Mouse (Mus musculus) kidney, embryonic 16.5 days (tissue): Measurements from ENCODE around the gene Vezf1. TPM values are rescaled to one million over a fixed set of nuclear protein-coding genes. Genes with fewer than 3 reads are reported as not detected.

Experiments used
- ATAC-seq: fragments of 200-750 bp; cut with Nextera tagmentation; 2 replicates; pipeline ENCODE4 v1.8.0; 2017; ENCODE audit warnings: moderate TSS enrichment; ENCODE audit not compliant: low FRiP score, low TSS enrichment
- H3K27ac ChIP-seq: fragments of 300-500 bp; sonication (generic); 2 replicates; pipeline ENCODE4 v1.5.1; 2014; ENCODE audit warnings: low read length
- H3K27me3 ChIP-seq: fragments of 300-500 bp; sonication (generic); 2 replicates; pipeline ENCODE4 v1.6.1; 2014; ENCODE audit warnings: low read length, control low read depth, mixed read lengths; ENCODE audit not compliant: insufficient read depth
- H3K36me3 ChIP-seq: fragments of 300-500 bp; sonication (generic); 2 replicates; pipeline ENCODE4 v1.6.1; 2014; ENCODE audit warnings: low read length, control low read depth, mixed read lengths; ENCODE audit not compliant: insufficient read depth
- H3K4me1 ChIP-seq: fragments of 300-500 bp; sonication (generic); 2 replicates; pipeline ENCODE4 v1.6.1; 2014; ENCODE audit warnings: low read length, control low read depth, mixed read lengths; ENCODE audit not compliant: insufficient read depth
- H3K4me2 ChIP-seq: fragments of 300-500 bp; sonication (generic); replicated peaks from 2 replicates; pipeline ENCODE4 v1.6.1; 2014; ENCODE audit warnings: low read depth, low read length
- H3K4me3 ChIP-seq: fragments of 300-500 bp; sonication (generic); 2 replicates; pipeline ENCODE4 v1.5.1; 2014; ENCODE audit warnings: mild to moderate bottlenecking, low read length
- H3K9ac ChIP-seq: fragments of 300-500 bp; sonication (generic); replicated peaks from 2 replicates; pipeline ENCODE4 v1.6.1; 2014; ENCODE audit warnings: low read length
- H3K9me3 ChIP-seq: fragments of 300-500 bp; sonication (generic); 2 replicates; pipeline ENCODE4 v1.6.1; 2016; ENCODE audit warnings: low read length, control low read depth
- WGBS: fragments of 180-500 bp; shearing (Covaris S2); extraction: QIAGEN DNeasy Blood & Tissue Kit; methylation state at CpG from one replicate; pipeline ENCODE4 v1.1.7; 2014; 5-methylcytosine and 5-hydroxymethylcytosine counted together
- polyA plus RNA-seq: library from polyadenylated mRNA; unstranded; fragments of >200 nt; fragmentation: Nextera tagmentation; extraction: Ambion mirVana; gene quantifications from 2 replicates; pipeline ENCODE4 v1.2.1, GENCODE M21; 2015

Gene Vezf1
- polyA plus RNA-seq, 1 experiment from 2014 or later = 40.2 TPM

GRCm38 (mm10) chr11:88091949-88092348, 23.9 kb downstream of the Vezf1 start:
- WGBS = 82% methylated on average over 1 of the region's 1 CpGs
- no peaks in the 10 kb centered on the region for H3K9me3 ChIP-seq
- H3K27me3 ChIP-seq = 0 out of 2 replicates have a peak, but pooled peaks cover 3% of the 10 kb centered on the region
- H3K9ac ChIP-seq = no peak overlapping the region
- H3K4me3 ChIP-seq = no peak overlapping the region
- H3K36me3 ChIP-seq = no peaks in the 10 kb centered on the region
- no peak overlapping the region for H3K4me2 ChIP-seq
- peaks cover 12% of the 10 kb centered on the region for H3K4me1 ChIP-seq
- ATAC-seq = no peak
- H3K27ac ChIP-seq = no peak overlapping the region

- Histone ChIP-seq H3K4me3 (no peak overlapping the region), H3K9ac (no peak overlapping the region), H3K9me3 (no peaks in the 10 kb centered on the region), H3K27ac (peak overlapping the region; percentile 43; the same call in 1 of the 2 replicates), H3K36me3 (no peaks in the 10 kb centered on the region), H3K4me2 (0 out of 2 replicates have a peak overlapping the region, but pooled peaks have one; percentile 70), H3K4me1 (peaks cover 32% of the 10 kb centered on the region), H3K27me3 (0 out of 2 replicates have a peak, but pooled peaks cover 3% of the 10 kb centered on the region)
- peak; percentile 59 for ATAC-seq
- 19% methylated on average over 4 of the region's 4 CpGs for WGBS
Observed at GRCm38 (mm10) chr11:88097173-88097572, 29.1 kb downstream of the Vezf1 start.

- peak within 1 kb of the TSS; percentile 70 for H3K4me2 ChIP-seq
- H3K4me3 ChIP-seq = peak within 1 kb of the TSS; percentile 74
- ATAC-seq = no peak
- H3K27ac ChIP-seq = peak within 1 kb of the TSS; percentile 96
- peak within 1 kb of the TSS; percentile 97 for H3K9ac ChIP-seq
- no peaks in the 10 kb centered on the region for H3K9me3 ChIP-seq
- no peaks in the 10 kb centered on the region for H3K36me3 ChIP-seq
- peaks cover 32% of the 10 kb centered on the region for H3K4me1 ChIP-seq
- WGBS = 24% methylated on average over 17 of the region's 17 CpGs
- H3K27me3 ChIP-seq = 0 out of 2 replicates have a peak, but pooled peaks cover 3% of the 10 kb centered on the region
Observed at GRCm38 (mm10) chr11:88098021-88098729, 30.1 kb downstream of the Vezf1 start, which contains the start of gene Cuedc1. Cuedc1 (plus strand) TSS chr11:88098058.

GRCm38 (mm10) chr11:88098787-88099598, 30.9 kb downstream of the Vezf1 start:
- Histone ChIP-seq H3K4me2 (peak overlapping the region; percentile 70), H3K4me1 (peaks cover 32% of the 10 kb centered on the region), H3K4me3 (peak overlapping the region; percentile 74), H3K27me3 (0 out of 2 replicates have a peak, but pooled peaks cover 3% of the 10 kb centered on the region), H3K9ac (peak overlapping the region; percentile 97), H3K9me3 (no peaks in the 10 kb centered on the region), H3K27ac (peak overlapping the region; percentile 96), H3K36me3 (no peaks in the 10 kb centered on the region)
- peak; percentile 53 for ATAC-seq
- WGBS = under 1% methylated on average over 65 of the region's 95 CpGs

GRCm38 (mm10) chr11:88099599-88100023, 31.5 kb downstream of the Vezf1 start:
- Histone ChIP-seq H3K4me3 (peak overlapping the region; percentile 74), H3K27ac (peak overlapping the region; percentile 96), H3K36me3 (no peaks in the 10 kb centered on the region), H3K27me3 (0 out of 2 replicates have a peak, but pooled peaks cover 3% of the 10 kb centered on the region), H3K9me3 (no peaks in the 10 kb centered on the region), H3K4me1 (peaks cover 32% of the 10 kb centered on the region), H3K4me2 (peak overlapping the region; percentile 70), H3K9ac (peak overlapping the region; percentile 97)
- under 1% methylated on average over 32 of the region's 38 CpGs for WGBS
- peak; percentile 77 for ATAC-seq

- Histone ChIP-seq H3K4me1 (peaks cover 32% of the 10 kb centered on the region), H3K36me3 (no peaks in the 10 kb centered on the region), H3K9ac (peak overlapping the region; percentile 97; the same call in 1 of the 2 replicates), H3K27me3 (0 out of 2 replicates have a peak, but pooled peaks cover 3% of the 10 kb centered on the region), H3K9me3 (no peaks in the 10 kb centered on the region), H3K27ac (peak overlapping the region; percentile 96; the same call in 1 of the 2 replicates), H3K4me2 (peak overlapping the region; percentile 70), H3K4me3 (peak overlapping the region; percentile 74)
- 37% methylated on average over 4 of the region's 4 CpGs for WGBS
- ATAC-seq = no peak
Observed at GRCm38 (mm10) chr11:88100170-88100569, 32.1 kb downstream of the Vezf1 start.

- H3K27ac ChIP-seq = no peak overlapping the region
- H3K4me3 ChIP-seq = no peak overlapping the region
- no peak overlapping the region for H3K4me2 ChIP-seq
- no peaks in the 10 kb centered on the region for H3K36me3 ChIP-seq
- ATAC-seq = no peak
- H3K27me3 ChIP-seq = no peaks in the 10 kb centered on the region
- no peak overlapping the region for H3K9ac ChIP-seq
- H3K4me1 ChIP-seq = peaks cover 31% of the 10 kb centered on the region
- 85% methylated on average over 19 of the region's 19 CpGs for WGBS
- no peaks in the 10 kb centered on the region for H3K9me3 ChIP-seq
Observed at GRCm38 (mm10) chr11:88103214-88103941, 35.3 kb downstream of the Vezf1 start.

- Histone ChIP-seq H3K9me3 (no peaks in the 10 kb centered on the region), H3K27ac (no peak overlapping the region), H3K9ac (no peak overlapping the region), H3K27me3 (no peaks in the 10 kb centered on the region), H3K36me3 (no peaks in the 10 kb centered on the region), H3K4me1 (peaks cover 25% of the 10 kb centered on the region), H3K4me3 (no peak overlapping the region), H3K4me2 (no peak overlapping the region)
- ATAC-seq = no peak
- 64% methylated on average over 6 of the region's 6 CpGs for WGBS
Observed at GRCm38 (mm10) chr11:88105494-88106291, 37.6 kb downstream of the Vezf1 start.

- Histone ChIP-seq H3K36me3 (no peaks in the 10 kb centered on the region), H3K9ac (no peak overlapping the region), H3K9me3 (no peaks in the 10 kb centered on the region), H3K27me3 (no peaks in the 10 kb centered on the region), H3K4me3 (no peak overlapping the region), H3K4me2 (no peak overlapping the region), H3K4me1 (peaks cover 23% of the 10 kb centered on the region), H3K27ac (no peak overlapping the region)
- WGBS = 63% methylated on average over 8 of the region's 8 CpGs
- no peak for ATAC-seq
Observed at GRCm38 (mm10) chr11:88106292-88106554, 38.1 kb downstream of the Vezf1 start.
